Mouse (Mus musculus) cerebellum, adult 2 months (tissue): Measurements from ENCODE around the gene Opa3.

Experiments used
- CTCF ChIP-seq: fragments of 200-500 bp; IDR thresholded peaks from 2 replicates; pipeline ENCODE4 v1.5.1; 2011; ENCODE audit warnings: low read depth, mild to moderate bottlenecking, control low read depth, low read length, moderate library complexity, borderline replicate concordance; ENCODE audit not compliant: insufficient read depth
- POLR2A ChIP-seq: fragments of 200-500 bp; IDR thresholded peaks from 2 replicates; pipeline ENCODE4 v1.6.1; 2011; ENCODE audit warnings: low read length, control low read depth, borderline replicate concordance; ENCODE audit not compliant: insufficient read depth

- no peak for TF ChIP-seq CTCF
- TF ChIP-seq POLR2A = no peak
These were observed 54.3 kb downstream of the Opa3 start, which contains the start of gene Rtn2 for GRCm38 (mm10) chr7:19282385-19282784.
